Mouse (Mus musculus) liver, embryonic 14.5 days (tissue): Measurements from ENCODE around the gene Dnah7a.
"Not testable (repeated sequence)": the region's sequence is repeated elsewhere in the genome, so short reads cannot be mapped to it uniquely, and the experiment has no call there.

Experiments
- CTCF ChIP-seq: IDR thresholded peaks from 2 replicates; pipeline ENCODE4 v1.5.1; 2016; ENCODE audit warnings: antibody characterized with exemption, low read depth, control low read depth
- EP300 ChIP-seq: IDR thresholded peaks from 2 replicates; pipeline ENCODE4 v1.6.1; 2016; ENCODE audit warnings: antibody characterized with exemption, low read depth

DNA sequence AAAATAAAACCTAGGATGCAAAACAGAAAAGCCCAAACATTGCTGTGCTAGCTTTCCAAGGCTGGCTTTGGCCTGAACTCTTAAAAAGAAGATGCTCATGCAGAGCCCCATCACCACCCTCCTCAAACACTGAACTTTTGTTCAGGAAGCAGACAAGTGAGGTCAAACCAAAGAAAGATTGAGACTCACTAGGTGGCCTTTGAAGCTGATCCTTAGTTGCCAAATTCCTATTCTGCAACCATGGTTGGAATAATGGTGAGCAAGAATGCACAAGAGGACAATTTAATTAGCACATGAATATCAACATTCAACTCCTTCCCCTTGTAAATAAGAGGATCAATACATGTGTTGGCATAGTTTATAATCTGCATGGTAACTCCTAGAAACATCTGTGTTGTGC, 74.5 kb downstream of the Dnah7a start:
- not testable (repeated sequence) for TF ChIP-seq CTCF, EP300
